Mouse (Mus musculus) lung, postnatal 10 days (tissue): ENCODE results near the gene Mras.

ENCODE experiments used
- DNase-seq: peaks from one replicate; pipeline ENCODE4 v3.0.0; 2021

Gene Mras

DNA sequence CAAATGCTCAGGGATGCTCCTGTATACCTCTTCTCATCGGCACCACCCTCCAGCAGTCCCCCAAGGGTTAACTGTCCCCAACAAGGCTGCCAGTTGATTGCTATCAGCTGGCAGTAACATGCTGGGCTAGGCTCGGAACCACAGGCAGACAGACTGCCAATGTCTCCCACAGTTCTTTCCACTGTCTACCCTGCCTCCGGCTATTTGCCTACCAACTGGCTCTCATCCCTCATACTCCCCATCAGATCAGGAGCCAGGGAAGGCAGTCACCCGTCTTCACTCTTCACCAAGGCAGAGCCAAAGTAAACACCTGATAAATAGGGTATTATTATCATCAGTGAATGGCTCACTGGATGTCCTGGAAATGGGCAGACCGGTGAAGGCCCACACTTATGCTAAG, 82.4 kb downstream of the Mras start:
- DNase-seq = no peak

DNA sequence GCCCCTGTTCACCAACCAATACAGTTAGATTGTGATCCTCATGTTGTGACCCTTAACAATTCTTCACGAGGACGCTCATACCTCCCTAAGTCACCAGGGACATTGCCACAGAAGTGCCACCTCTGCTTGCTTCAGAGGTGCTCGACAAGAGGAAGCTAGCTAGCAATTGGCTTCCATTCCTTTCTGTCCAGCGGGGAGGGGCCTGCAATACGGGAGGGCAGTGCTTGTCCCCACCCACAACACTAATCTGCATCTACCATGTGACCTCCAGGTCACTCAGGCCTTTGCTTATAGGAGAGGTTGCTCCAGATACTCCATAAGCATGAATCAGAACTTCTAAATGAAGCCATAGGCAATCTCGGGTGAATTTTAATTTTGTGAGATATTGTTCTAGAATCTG, 83.8 kb downstream of the Mras start:
- no peak for DNase-seq

DNA sequence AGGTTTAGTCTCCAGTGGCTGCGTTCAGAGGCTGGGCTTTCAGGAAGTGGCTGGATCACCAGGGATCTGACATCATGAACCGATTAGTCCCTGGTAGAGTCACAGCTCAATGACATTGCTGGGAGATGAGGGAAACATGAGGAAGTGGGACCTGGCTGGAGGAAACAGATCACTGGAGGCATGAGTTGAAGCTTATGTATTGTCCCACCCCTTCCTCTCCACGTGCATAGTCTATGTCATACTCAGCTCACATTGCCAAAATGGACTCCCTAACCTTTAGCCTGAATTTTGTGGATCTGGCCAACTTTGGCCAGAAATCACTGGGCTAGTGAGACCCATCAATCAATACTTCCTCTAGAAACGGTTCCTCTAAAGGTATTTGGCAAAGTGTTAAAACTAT, 84.2 kb downstream of the Mras start:
- DNase-seq = no peak

DNA sequence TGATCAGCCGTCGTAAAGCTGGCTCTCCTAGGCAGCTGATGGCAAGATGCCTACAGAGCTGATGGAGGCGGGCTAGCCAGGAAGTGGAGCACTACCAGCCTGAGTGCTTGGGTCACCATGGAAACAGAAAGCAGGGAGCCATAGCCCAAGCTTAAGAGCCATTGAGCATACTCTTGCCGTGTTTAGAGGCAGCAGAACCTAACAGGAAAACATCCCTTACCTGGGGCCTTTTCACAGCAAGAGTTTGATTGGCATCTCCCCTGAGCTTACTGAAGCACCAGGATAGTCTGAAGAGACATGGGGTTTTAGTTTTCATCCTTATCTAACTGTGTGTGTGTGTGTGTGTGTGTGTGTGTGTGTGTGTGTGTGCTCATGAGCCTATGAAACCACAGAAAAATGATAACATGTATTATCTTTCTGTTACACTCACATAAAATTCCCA, 91.8 kb downstream of the Mras start:
- DNase-seq = peak; percentile 53

DNA sequence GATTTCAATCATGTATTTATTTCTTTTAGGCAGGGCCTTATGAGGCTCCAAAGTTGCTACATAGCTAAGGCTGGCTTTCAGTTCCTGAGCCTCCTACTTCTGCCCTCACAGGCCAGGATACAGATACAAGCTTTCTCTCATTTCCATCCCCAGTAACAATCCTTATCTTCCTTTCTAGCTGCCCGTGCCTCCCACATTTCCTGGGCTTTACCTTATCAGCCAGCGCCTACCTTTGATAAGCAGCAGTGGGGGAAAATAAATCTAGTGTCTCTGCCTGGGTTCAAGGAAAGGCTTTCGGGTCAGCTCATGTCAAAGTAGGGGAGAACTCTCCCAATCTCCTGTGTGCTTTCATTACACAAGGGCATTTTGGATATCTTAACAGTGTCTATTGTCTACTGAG, 95.6 kb downstream of the Mras start:
- DNase-seq = no peak

DNA sequence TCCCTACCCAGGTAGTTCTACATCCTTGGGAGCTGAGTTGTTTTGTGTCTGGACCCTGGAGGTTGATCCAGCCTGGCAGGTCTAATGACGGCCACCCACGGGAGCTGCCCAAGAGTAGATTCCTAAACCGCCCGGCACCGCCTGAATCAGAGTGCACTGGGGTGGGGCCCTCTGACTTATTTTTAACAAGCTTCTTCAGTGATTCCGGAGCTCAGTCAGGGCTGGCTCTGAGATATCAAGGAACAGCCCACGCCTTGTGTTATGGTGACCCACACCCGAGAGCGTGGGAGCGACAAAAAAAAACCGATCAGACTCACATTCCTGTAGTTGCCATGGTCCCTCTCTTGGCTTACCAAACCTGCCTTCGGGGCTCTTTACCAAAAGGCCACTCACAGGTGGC, 97.1 kb downstream of the Mras start:
- DNase-seq = no peak

DNA sequence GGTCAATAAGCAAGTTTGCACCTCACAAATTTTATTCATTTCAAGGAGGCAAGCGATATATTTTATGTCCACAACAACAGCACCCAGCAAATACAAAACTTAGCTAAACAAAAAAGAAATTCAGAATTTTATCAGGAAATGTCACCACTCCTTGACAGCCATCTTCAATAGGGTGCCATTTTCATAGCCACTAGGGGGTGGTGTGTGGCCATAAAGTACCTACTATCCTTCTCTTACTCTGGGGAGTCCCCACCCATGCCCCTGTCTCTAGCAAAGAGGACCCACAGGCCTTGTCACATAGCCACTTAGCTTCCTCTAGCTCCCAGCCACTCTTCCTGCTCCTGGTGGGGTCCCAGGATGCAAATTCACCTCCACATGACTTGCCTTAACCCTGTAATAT, 98.0 kb downstream of the Mras start:
- no peak for DNase-seq

DNA sequence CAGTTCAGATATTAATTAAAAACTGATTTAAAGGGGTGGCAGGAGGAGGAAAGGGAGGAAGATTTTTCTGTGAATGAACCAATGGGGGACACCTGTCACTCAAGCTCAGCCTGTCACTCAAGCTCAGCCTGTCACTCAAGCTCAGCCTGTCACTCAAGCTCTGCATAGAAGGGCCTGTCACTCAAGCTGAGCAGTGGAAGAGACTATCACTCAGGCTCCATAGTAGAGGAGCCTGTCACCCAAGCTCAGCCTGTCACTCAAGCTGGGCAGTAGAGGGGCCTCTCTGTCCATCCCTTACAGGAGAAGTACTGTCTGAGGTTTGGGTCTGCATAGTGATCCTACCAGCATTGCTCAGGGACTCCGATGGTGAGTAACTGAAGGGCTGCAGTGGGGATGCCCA, 98.9 kb downstream of the Mras start:
- no peak for DNase-seq

DNA sequence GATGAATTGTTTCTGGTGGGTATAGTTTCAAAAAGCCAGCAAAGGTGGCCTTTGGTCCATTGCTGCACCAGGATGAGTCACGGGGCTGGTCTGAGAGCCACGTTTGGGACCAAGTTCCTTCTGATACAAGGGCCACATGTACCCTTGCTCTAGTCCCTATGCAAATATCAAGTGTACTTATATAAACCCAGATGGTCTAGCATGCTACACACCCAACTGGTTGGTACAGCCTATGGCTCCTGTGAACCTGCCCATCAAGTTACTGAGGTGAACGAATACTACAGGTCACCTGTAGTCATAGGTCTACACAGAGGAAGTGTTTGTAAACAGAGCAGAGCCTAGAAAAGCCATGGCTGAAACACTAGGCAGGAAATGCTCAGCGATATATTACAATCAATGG, 100.6 kb downstream of the Mras start:
- no peak for DNase-seq
